Mouse (Mus musculus) midbrain, embryonic 16.5 days (tissue): ENCODE measurements around the gene Snx15. TPM values are rescaled to one million over a fixed set of nuclear protein-coding genes. Genes with fewer than 3 reads are reported as not detected.

Experiments
- ATAC-seq: fragments of 200-750 bp; cut with Nextera tagmentation; 2 replicates; pipeline ENCODE4 v1.8.0; 2017; ENCODE audit warnings: moderate TSS enrichment
- H3K27ac ChIP-seq: fragments of 300-500 bp; sonication (generic); 2 replicates; pipeline ENCODE4 v1.5.1; 2014; ENCODE audit warnings: mild to moderate bottlenecking, low read length, mixed read lengths
- H3K27me3 ChIP-seq: fragments of 300-500 bp; sonication (generic); 2 replicates; pipeline ENCODE4 v1.6.1; 2014; ENCODE audit warnings: low read depth, low read length, mixed read lengths; ENCODE audit not compliant: control insufficient read depth, insufficient read depth
- H3K36me3 ChIP-seq: fragments of 300-500 bp; sonication (generic); 2 replicates; pipeline ENCODE4 v1.6.1; 2014; ENCODE audit warnings: mild to moderate bottlenecking, low read length, moderate library complexity, mixed read lengths; ENCODE audit not compliant: control insufficient read depth, insufficient read depth
- H3K4me1 ChIP-seq: fragments of 300-500 bp; sonication (generic); 2 replicates; pipeline ENCODE4 v1.6.1; 2014; ENCODE audit warnings: mild to moderate bottlenecking, low read length, mixed read lengths; ENCODE audit not compliant: control insufficient read depth, insufficient read depth
- H3K4me2 ChIP-seq: fragments of 300-500 bp; sonication (generic); 2 replicates; pipeline ENCODE4 v1.6.1; 2014; ENCODE audit warnings: mild to moderate bottlenecking, low read length, mixed read lengths
- H3K4me3 ChIP-seq: fragments of 300-500 bp; sonication (generic); 2 replicates; pipeline ENCODE4 v1.5.1; 2014; ENCODE audit warnings: low read depth, mild to moderate bottlenecking, low read length, moderate library complexity, mixed read lengths
- H3K9ac ChIP-seq: fragments of 300-500 bp; sonication (generic); 2 replicates; pipeline ENCODE4 v1.6.1; 2014; ENCODE audit warnings: low read depth, low read length, mixed read lengths
- H3K9me3 ChIP-seq: fragments of 300-500 bp; sonication (generic); replicated peaks from 2 replicates; pipeline ENCODE4 v1.6.1; 2014; ENCODE audit warnings: mild to moderate bottlenecking, low read length, mixed read lengths; ENCODE audit not compliant: control insufficient read depth, poor library complexity, severe bottlenecking
- WGBS: fragments of 180-500 bp; shearing (Covaris S2); extraction: QIAGEN DNeasy Blood & Tissue Kit; methylation state at CpG from one replicate; pipeline ENCODE4 v1.1.7; 2014; 5-methylcytosine and 5-hydroxymethylcytosine counted together
- polyA plus RNA-seq: library from polyadenylated mRNA; unstranded; fragments of >200 nt; fragmentation: Nextera tagmentation; extraction: Ambion mirVana; gene quantifications from 2 replicates; pipeline ENCODE4 v1.2.1, GENCODE M21; 2015

Snx15 gene
- polyA plus RNA-seq, 1 experiment from 2014 or later, result 65.4 TPM

GRCm38 (mm10) chr19:6116113-6116850 is 11.8 kb downstream of the Snx15 start:
- Histone ChIP-seq H3K9ac (no peak overlapping the region), H3K4me2 (no peak overlapping the region; the same call in 1 of the 2 replicates), H3K36me3 (peaks cover 19% of the 10 kb centered on the region), H3K27ac (no peak overlapping the region), H3K4me1 (peaks cover 22% of the 10 kb centered on the region), H3K9me3 (no peaks in the 10 kb centered on the region), H3K4me3 (no peak overlapping the region), H3K27me3 (no peaks in the 10 kb centered on the region)
- ATAC-seq, result no peak
- 93% methylated on average over 15 of the region's 15 CpGs for WGBS

- H3K4me1 ChIP-seq, result peaks cover 10% of the 10 kb centered on the region
- ATAC-seq, result no peak
- 71% methylated on average over 6 of the region's 6 CpGs for WGBS
Measured at GRCm38 (mm10) chr19:6113116-6113515, 15.0 kb downstream of the Snx15 start.

GRCm38 (mm10) chr19:6105586-6105985 is 22.5 kb downstream of the Snx15 start, which contains the start of gene Naaladl1:
Gene Naaladl1, plus strand, starts transcription at chr19:6105782.
- no peaks in the 10 kb centered on the region for H3K27me3 ChIP-seq
- H3K9ac ChIP-seq, result no peak within 1 kb of the TSS
- H3K9me3 ChIP-seq, result no peaks in the 10 kb centered on the region
- ATAC-seq, result no peak
- no peak within 1 kb of the TSS for H3K4me2 ChIP-seq
- no peak within 1 kb of the TSS for H3K4me3 ChIP-seq
- no peak within 1 kb of the TSS for H3K27ac ChIP-seq
- WGBS, result 88% methylated on average over 7 of the region's 7 CpGs
- no peaks in the 10 kb centered on the region for H3K36me3 ChIP-seq
- H3K4me1 ChIP-seq, result no peaks in the 10 kb centered on the region

More at GRCm38 (mm10) chr19:6113116-6113515, 15.0 kb downstream of the Snx15 start:
- no peak overlapping the region for H3K4me3 ChIP-seq
- H3K27ac ChIP-seq, result no peak overlapping the region
- no peaks in the 10 kb centered on the region for H3K27me3 ChIP-seq
- peaks cover 17% of the 10 kb centered on the region for H3K36me3 ChIP-seq
- no peaks in the 10 kb centered on the region for H3K9me3 ChIP-seq
- H3K4me2 ChIP-seq, result no peak overlapping the region
- H3K9ac ChIP-seq, result no peak overlapping the region

GRCm38 (mm10) chr19:6104476-6104875 is 23.6 kb downstream of the Snx15 start:
- Histone ChIP-seq H3K27ac (no peak overlapping the region), H3K4me2 (no peak overlapping the region), H3K27me3 (no peaks in the 10 kb centered on the region), H3K4me3 (no peak overlapping the region), H3K9me3 (no peaks in the 10 kb centered on the region), H3K9ac (no peak overlapping the region), H3K4me1 (no peaks in the 10 kb centered on the region), H3K36me3 (no peaks in the 10 kb centered on the region)
- WGBS, result 80% methylated on average over 4 of the region's 4 CpGs
- no peak for ATAC-seq

GRCm38 (mm10) chr19:6102169-6102853 is 25.8 kb downstream of the Snx15 start:
- Histone ChIP-seq H3K4me2 (no peak overlapping the region), H3K9ac (no peak overlapping the region), H3K4me1 (no peaks in the 10 kb centered on the region), H3K4me3 (no peak overlapping the region), H3K27me3 (no peaks in the 10 kb centered on the region), H3K27ac (no peak overlapping the region), H3K9me3 (no peaks in the 10 kb centered on the region), H3K36me3 (no peaks in the 10 kb centered on the region)
- ATAC-seq, result no peak
- WGBS, result 82% methylated on average over 6 of the region's 6 CpGs

- no peak overlapping the region for H3K9ac ChIP-seq
- no peak for ATAC-seq
- WGBS, result 78% methylated on average over 6 of the region's 6 CpGs
- H3K4me2 ChIP-seq, result no peak overlapping the region
- no peak overlapping the region for H3K4me3 ChIP-seq
- H3K27me3 ChIP-seq, result no peaks in the 10 kb centered on the region
- H3K9me3 ChIP-seq, result no peaks in the 10 kb centered on the region
- no peak overlapping the region for H3K27ac ChIP-seq
- H3K36me3 ChIP-seq, result no peaks in the 10 kb centered on the region
- no peaks in the 10 kb centered on the region for H3K4me1 ChIP-seq
Measured at GRCm38 (mm10) chr19:6101186-6101585, 26.9 kb downstream of the Snx15 start.

- 91% methylated on average over 3 of the region's 3 CpGs for WGBS
- Histone ChIP-seq H3K4me2 (no peak overlapping the region), H3K27ac (no peak overlapping the region), H3K4me1 (no peaks in the 10 kb centered on the region), H3K9me3 (no peaks in the 10 kb centered on the region), H3K36me3 (no peaks in the 10 kb centered on the region), H3K4me3 (no peak overlapping the region), H3K9ac (no peak overlapping the region), H3K27me3 (no peaks in the 10 kb centered on the region)
- ATAC-seq, result no peak
Measured at GRCm38 (mm10) chr19:6097847-6098246, 30.3 kb downstream of the Snx15 start.

- Histone ChIP-seq H3K4me3 (no peak within 1 kb of the TSS), H3K27ac (no peak within 1 kb of the TSS), H3K4me2 (no peak within 1 kb of the TSS), H3K4me1 (no peaks in the 10 kb centered on the region), H3K36me3 (no peaks in the 10 kb centered on the region), H3K9ac (no peak within 1 kb of the TSS), H3K27me3 (no peaks in the 10 kb centered on the region), H3K9me3 (no peaks in the 10 kb centered on the region)
- 91% methylated on average over 7 of the region's 7 CpGs for WGBS
- ATAC-seq, result no peak
Measured at GRCm38 (mm10) chr19:6094119-6094518, 34.0 kb downstream of the Snx15 start, which contains the start of gene AC131692.1. Gene AC131692.1, plus strand, starts transcription at chr19:6094419.

GRCm38 (mm10) chr19:6088841-6089240 is 39.3 kb downstream of the Snx15 start:
- no peak overlapping the region for H3K4me2 ChIP-seq
- H3K27me3 ChIP-seq, result no peaks in the 10 kb centered on the region
- 94% methylated on average over 13 of the region's 13 CpGs for WGBS
- H3K4me3 ChIP-seq, result no peak overlapping the region
- H3K27ac ChIP-seq, result no peak overlapping the region
- no peaks in the 10 kb centered on the region for H3K36me3 ChIP-seq
- peaks cover 12% of the 10 kb centered on the region for H3K4me1 ChIP-seq
- no peaks in the 10 kb centered on the region for H3K9me3 ChIP-seq
- no peak overlapping the region for H3K9ac ChIP-seq
- ATAC-seq, result no peak
